Mouse (Mus musculus) stomach, embryonic 14.5 days (tissue): Measurements from ENCODE around the gene Olfr711. TPM values are rescaled to one million over a fixed set of nuclear protein-coding genes. Genes with fewer than 3 reads are reported as not detected.
"Not testable (repeated sequence)": the region's sequence is repeated elsewhere in the genome, so short reads cannot be mapped to it uniquely, and the experiment has no call there.

Experiments used
- ATAC-seq: fragments of 200-750 bp; cut with Nextera tagmentation; 2 replicates; pipeline ENCODE4 v1.8.0; 2017; ENCODE audit warnings: low read depth, moderate TSS enrichment; ENCODE audit not compliant: insufficient number of reproducible peaks, insufficient read depth, low FRiP score
- H3K27ac ChIP-seq: fragments of 300-500 bp; sonication (generic); 2 replicates; pipeline ENCODE4 v1.5.1; 2014; ENCODE audit warnings: mild to moderate bottlenecking, low read length, moderate library complexity, mixed read lengths
- H3K27me3 ChIP-seq: fragments of 300-500 bp; sonication (generic); 2 replicates; pipeline ENCODE4 v1.6.1; 2014; ENCODE audit warnings: low read length, control low read depth, mixed read lengths; ENCODE audit not compliant: control insufficient read depth, insufficient read depth
- H3K36me3 ChIP-seq: fragments of 300-500 bp; sonication (generic); 2 replicates; pipeline ENCODE4 v1.6.1; 2014; ENCODE audit warnings: mild to moderate bottlenecking, control low read depth, low read length, moderate library complexity, mixed read lengths; ENCODE audit not compliant: control insufficient read depth, insufficient read depth
- H3K4me1 ChIP-seq: fragments of 300-500 bp; sonication (generic); 2 replicates; pipeline ENCODE4 v1.6.1; 2014; ENCODE audit warnings: low read length, control low read depth, mixed read lengths; ENCODE audit not compliant: control insufficient read depth, insufficient read depth
- H3K4me2 ChIP-seq: fragments of 300-500 bp; sonication (generic); replicated peaks from 2 replicates; pipeline ENCODE4 v1.6.1; 2014; ENCODE audit warnings: low read depth, low read length, control low read depth
- H3K4me3 ChIP-seq: fragments of 300-500 bp; sonication (generic); 2 replicates; pipeline ENCODE4 v1.5.1; 2014; ENCODE audit warnings: low read depth, low read length, control low read depth
- H3K9ac ChIP-seq: fragments of 300-500 bp; sonication (generic); replicated peaks from 2 replicates; pipeline ENCODE4 v1.6.1; 2014; ENCODE audit warnings: low read depth, mild to moderate bottlenecking, control low read depth, low read length, moderate library complexity, mixed read lengths
- H3K9me3 ChIP-seq: fragments of 300-500 bp; sonication (generic); 2 replicates; pipeline ENCODE4 v1.6.1; 2016; ENCODE audit warnings: low read depth, low read length, control low read depth; ENCODE audit not compliant: control insufficient read depth
- WGBS: fragments of 180-500 bp; shearing (Covaris S2); extraction: QIAGEN DNeasy Blood & Tissue Kit; methylation state at CpG from one replicate; pipeline ENCODE4 v1.1.7; 2014; 5-methylcytosine and 5-hydroxymethylcytosine counted together
- polyA plus RNA-seq: library from polyadenylated mRNA; unstranded; fragments of >200 nt; fragmentation: Nextera tagmentation; extraction: Ambion mirVana; gene quantifications from 2 replicates; pipeline ENCODE4 v1.2.1, GENCODE M21; 2014

Gene Olfr711
- not detected in 2 replicates for polyA plus RNA-seq

- 57% methylated on average over 1 of the region's 1 CpGs for WGBS
Measured at GRCm38 (mm10) chr7:106975353-106975752, at the start of gene Olfr711. Olfr711 (minus strand) TSS chr7:106975453.

GRCm38 (mm10) chr7:107005972-107006371 is 30.7 kb upstream of the Olfr711 start, which contains the start of gene Olfr2:
Olfr2 (minus strand) TSS chr7:107006072.
- ATAC-seq: no peak
- no peak within 1 kb of the TSS for H3K27ac ChIP-seq

More at GRCm38 (mm10) chr7:106975353-106975752, at the start of gene Olfr711:
- no peak within 1 kb of the TSS for H3K4me2 ChIP-seq
- H3K27ac ChIP-seq: no peak within 1 kb of the TSS
- no peaks in the 10 kb centered on the region for H3K36me3 ChIP-seq
- H3K9ac ChIP-seq: no peak within 1 kb of the TSS
- no peak within 1 kb of the TSS for H3K4me3 ChIP-seq
- no peaks in the 10 kb centered on the region for H3K4me1 ChIP-seq
- no peaks in the 10 kb centered on the region for H3K9me3 ChIP-seq
- no peak for ATAC-seq
- H3K27me3 ChIP-seq: no peaks in the 10 kb centered on the region

GRCm38 (mm10) chr7:107004169-107004568 is 28.9 kb upstream of the Olfr711 start:
- Histone ChIP-seq H3K4me3 (no peak overlapping the region), H3K9ac (no peak overlapping the region), H3K4me1 (no peaks in the 10 kb centered on the region), H3K4me2 (no peak overlapping the region), H3K27me3 (no peaks in the 10 kb centered on the region), H3K27ac (no peak overlapping the region), H3K9me3 (no peaks in the 10 kb centered on the region), H3K36me3 (no peaks in the 10 kb centered on the region)
- 47% methylated on average over 3 of the region's 3 CpGs for WGBS
- ATAC-seq: no peak

More at GRCm38 (mm10) chr7:107005972-107006371, 30.7 kb upstream of the Olfr711 start, which contains the start of gene Olfr2:
- Histone ChIP-seq H3K36me3 (no peaks in the 10 kb centered on the region), H3K27me3 (no peaks in the 10 kb centered on the region), H3K4me1 (no peaks in the 10 kb centered on the region), H3K4me2 (no peak within 1 kb of the TSS), H3K9ac (no peak within 1 kb of the TSS), H3K9me3 (no peaks in the 10 kb centered on the region), H3K4me3 (no peak within 1 kb of the TSS)
- WGBS: 40% methylated on average over 1 of the region's 1 CpGs

- H3K9me3 ChIP-seq: no peaks in the 10 kb centered on the region
- no peak overlapping the region for H3K4me2 ChIP-seq
- H3K36me3 ChIP-seq: no peaks in the 10 kb centered on the region
- H3K27me3 ChIP-seq: no peaks in the 10 kb centered on the region
- no peaks in the 10 kb centered on the region for H3K4me1 ChIP-seq
- 89% methylated on average over 7 of the region's 7 CpGs for WGBS
- H3K9ac ChIP-seq: no peak overlapping the region
- ATAC-seq: no peak
- H3K4me3 ChIP-seq: no peak overlapping the region
- no peak overlapping the region for H3K27ac ChIP-seq
Measured at GRCm38 (mm10) chr7:107000798-107001197, 25.5 kb upstream of the Olfr711 start.

GRCm38 (mm10) chr7:106985236-106985635 is 10.0 kb upstream of the Olfr711 start:
- Histone ChIP-seq H3K27ac (no peak overlapping the region), H3K4me1 (no peaks in the 10 kb centered on the region), H3K36me3 (no peaks in the 10 kb centered on the region), H3K4me3 (no peak overlapping the region), H3K4me2 (no peak overlapping the region), H3K9me3 (no peaks in the 10 kb centered on the region), H3K27me3 (no peaks in the 10 kb centered on the region), H3K9ac (no peak overlapping the region)
- ATAC-seq: no peak
- WGBS: 76% methylated on average over 3 of the region's 3 CpGs

- not testable (repeated sequence) for H3K9me3 ChIP-seq, H3K4me3 ChIP-seq, ATAC-seq, H3K27me3 ChIP-seq, H3K9ac ChIP-seq, H3K36me3 ChIP-seq, H3K4me1 ChIP-seq, H3K27ac ChIP-seq, H3K4me2 ChIP-seq
Measured at GRCm38 (mm10) chr7:106967503-106967902, 7.8 kb downstream of the Olfr711 start.

GRCm38 (mm10) chr7:106963837-106964236 is 11.4 kb downstream of the Olfr711 start, which contains the start of gene Olfr6:
Olfr6 (minus strand) TSS chr7:106963937.
- ATAC-seq: no peak
- H3K36me3 ChIP-seq: no peaks in the 10 kb centered on the region
- H3K27ac ChIP-seq: no peak within 1 kb of the TSS
- H3K9ac ChIP-seq: no peak within 1 kb of the TSS
- H3K9me3 ChIP-seq: no peaks in the 10 kb centered on the region
- no peak within 1 kb of the TSS for H3K4me2 ChIP-seq
- H3K4me3 ChIP-seq: no peak within 1 kb of the TSS
- H3K4me1 ChIP-seq: no peaks in the 10 kb centered on the region
- H3K27me3 ChIP-seq: no peaks in the 10 kb centered on the region
- WGBS: 81% methylated on average over 1 of the region's 1 CpGs

- no peaks in the 10 kb centered on the region for H3K36me3 ChIP-seq
- 79% methylated on average over 3 of the region's 3 CpGs for WGBS
- H3K4me1 ChIP-seq: no peaks in the 10 kb centered on the region
- H3K9me3 ChIP-seq: no peaks in the 10 kb centered on the region
- H3K4me3 ChIP-seq: no peak within 1 kb of the TSS
- H3K4me2 ChIP-seq: no peak within 1 kb of the TSS
- H3K9ac ChIP-seq: no peak within 1 kb of the TSS
- H3K27ac ChIP-seq: no peak within 1 kb of the TSS
- no peaks in the 10 kb centered on the region for H3K27me3 ChIP-seq
- ATAC-seq: no peak
Measured at GRCm38 (mm10) chr7:106948212-106948611, 27.0 kb downstream of the Olfr711 start, which contains the start of gene Olfr710. Olfr710 (minus strand) TSS chr7:106948312.

- Histone ChIP-seq H3K27ac (no peak within 1 kb of the TSS), H3K4me3 (no peak within 1 kb of the TSS), H3K36me3 (no peaks in the 10 kb centered on the region), H3K9me3 (no peaks in the 10 kb centered on the region), H3K27me3 (no peaks in the 10 kb centered on the region), H3K4me2 (no peak within 1 kb of the TSS), H3K9ac (no peak within 1 kb of the TSS), H3K4me1 (no peaks in the 10 kb centered on the region)
- ATAC-seq: no peak
Measured at GRCm38 (mm10) chr7:106932119-106932518, 43.1 kb downstream of the Olfr711 start, which contains the start of gene Olfr709-ps1. Olfr709-ps1 (minus strand) TSS chr7:106932219.
